Mouse (Mus musculus): ENCODE results near the gene Zfp12.

Zfp12 gene

DNA sequence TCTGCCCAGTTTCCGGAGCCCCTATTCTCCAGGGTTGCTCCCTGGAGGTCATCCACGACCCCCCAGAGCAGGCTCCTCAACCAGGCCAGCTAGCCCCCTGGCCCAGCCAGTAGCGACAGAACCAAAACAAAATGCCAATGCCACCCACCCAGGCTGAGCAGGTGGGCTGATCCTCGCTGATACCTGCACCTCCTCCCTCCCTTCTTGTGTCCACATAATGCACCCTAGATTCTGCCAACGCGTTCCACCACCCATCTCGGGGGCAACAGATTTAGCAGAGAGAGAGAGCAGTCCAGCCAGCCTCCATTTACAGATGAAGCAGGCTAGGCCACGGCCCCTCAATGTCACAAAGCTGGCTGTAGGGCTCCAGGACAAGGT, 34.0 kb downstream of the Zfp12 start:
- no peak for DNase-seq

DNA sequence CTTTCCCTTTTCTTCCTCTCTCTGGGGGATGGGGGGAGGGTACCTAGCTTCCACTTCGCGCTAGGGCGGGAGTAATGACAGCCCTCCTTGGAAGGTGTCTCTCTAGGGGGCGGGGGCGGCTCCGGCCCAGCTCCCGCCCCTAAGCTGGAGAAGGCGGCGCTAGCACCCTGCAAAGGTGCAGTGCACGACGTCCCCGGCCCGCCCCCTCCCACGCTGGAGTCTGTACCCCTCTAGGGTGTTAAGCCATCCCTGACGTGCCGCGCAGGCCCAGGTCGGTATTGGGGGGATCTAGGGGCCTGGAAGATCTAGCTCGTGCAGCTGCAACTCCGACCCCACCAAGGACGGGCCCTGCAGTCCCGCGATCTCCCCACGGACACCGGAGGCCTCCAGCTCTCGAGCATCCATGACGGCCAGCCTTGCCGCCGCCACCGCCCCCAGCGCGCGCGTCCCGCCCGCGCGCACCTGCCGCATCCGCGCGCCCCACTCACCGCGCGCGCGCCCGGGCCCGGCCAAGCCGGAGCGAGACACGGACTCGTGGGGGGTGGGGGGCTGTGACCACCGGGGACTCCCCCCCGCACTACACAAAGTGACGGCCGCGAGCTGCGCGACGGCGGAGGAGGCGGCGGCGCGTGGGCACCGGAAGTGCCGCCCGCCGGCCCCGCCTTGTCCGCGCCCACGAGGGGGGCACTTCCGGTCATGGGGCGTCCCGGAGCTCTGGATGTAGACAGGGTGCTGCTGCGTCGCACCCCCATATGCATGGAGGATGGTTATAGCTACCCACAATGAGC, 34.6 kb downstream of the Zfp12 start, which contains the start of gene Zfp316:
Zfp316 (minus strand) TSS at position 660 of the 788 bp plus-strand sequence.
- DNase-seq: peak; percentile 78

DNA sequence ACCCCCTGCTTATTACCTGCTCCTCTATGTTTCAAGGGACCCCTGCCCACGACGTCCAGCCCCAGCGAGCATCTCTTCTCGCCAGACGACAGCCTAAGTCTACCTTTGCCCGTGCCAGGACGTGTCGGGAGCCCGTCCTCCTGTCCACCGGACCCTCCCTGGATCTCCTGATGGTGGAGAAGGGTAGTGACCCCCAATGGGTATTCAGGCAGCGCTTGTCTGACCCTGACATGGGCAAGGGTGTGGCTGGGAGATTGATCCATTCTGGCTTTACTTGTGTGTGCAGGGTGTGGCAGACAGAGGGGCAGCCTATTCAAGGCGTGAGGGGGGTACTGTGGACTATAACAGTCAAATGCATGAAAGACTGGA, 35.2 kb downstream of the Zfp12 start:
- DNase-seq: no peak

DNA sequence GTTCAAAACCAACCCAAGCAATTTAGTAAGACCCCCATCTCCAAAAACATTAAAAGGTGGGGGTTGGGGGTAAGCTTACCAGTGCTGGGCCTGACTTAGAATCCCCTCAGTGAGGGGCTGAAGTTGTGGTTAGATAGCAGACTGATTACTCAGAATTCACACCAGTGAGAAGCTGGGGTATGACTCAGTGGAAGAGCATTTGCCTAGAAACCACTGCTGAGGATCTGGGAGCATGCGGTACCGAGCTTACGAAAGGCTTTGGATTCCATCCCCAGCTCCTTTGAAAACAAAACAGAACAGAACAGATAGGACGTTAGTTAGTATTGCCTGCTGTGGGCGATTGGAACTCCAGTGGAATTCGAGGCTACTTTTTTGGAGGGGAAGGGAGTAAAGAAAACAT, 36.7 kb downstream of the Zfp12 start:
- DNase-seq: no peak

DNA sequence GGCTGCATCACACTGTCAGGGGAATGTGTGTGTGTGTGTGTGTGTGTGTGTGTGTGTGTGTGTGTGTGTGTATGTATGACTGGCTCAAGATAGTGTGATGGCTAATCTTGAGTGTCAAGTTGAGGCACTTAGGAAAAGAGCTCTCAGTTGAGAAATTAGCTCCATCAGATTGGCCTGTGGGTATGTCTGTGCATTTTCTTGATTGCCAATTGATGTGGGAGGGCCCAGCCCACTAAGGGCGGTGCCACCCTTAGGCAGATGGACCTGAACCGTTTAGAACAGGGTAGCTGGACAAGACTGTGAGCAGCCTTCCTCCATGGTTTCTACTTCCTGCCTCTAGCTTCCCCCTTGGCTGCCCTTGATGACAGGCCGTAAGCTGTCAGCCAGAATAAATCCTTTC, 37.1 kb downstream of the Zfp12 start:
- DNase-seq: no peak

DNA sequence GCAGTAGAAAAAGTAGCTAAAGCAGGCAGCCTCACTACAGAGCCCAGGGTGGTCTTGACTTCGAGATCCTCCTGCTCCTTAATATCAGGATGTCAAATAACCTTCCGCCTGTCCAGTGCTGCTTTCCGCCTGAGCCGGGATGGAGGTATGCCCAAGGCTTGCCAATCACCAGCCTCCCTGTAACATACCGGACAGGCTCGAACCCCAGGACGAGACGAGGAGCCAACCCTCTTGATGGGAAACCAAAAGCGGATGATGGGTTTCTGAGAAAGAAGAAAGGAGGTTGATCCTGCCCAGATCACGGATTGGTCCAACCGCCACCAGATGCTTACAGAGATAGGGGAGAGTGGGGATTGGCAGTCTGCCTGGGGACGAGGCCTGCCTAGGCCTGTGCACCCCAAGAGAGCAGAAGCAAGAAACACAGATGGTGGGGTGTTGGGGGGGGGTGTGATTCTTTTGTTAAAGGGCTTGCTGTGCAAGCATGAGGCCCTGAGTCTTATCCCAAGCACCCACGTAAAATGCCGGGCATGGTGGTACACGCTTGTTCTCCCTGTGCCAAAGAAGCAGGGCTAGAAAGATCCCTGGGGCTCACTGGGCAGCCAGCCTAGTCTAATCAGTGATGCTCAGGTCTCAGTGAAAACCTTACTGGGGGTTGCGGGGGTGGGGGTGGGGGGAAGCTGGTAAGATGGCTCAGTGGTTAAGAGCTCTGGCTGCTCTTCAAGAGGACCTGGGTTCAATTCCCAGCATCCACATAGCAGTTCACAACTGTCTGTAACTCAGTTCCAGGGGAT, 37.8 kb downstream of the Zfp12 start:
- no peak for DNase-seq

DNA sequence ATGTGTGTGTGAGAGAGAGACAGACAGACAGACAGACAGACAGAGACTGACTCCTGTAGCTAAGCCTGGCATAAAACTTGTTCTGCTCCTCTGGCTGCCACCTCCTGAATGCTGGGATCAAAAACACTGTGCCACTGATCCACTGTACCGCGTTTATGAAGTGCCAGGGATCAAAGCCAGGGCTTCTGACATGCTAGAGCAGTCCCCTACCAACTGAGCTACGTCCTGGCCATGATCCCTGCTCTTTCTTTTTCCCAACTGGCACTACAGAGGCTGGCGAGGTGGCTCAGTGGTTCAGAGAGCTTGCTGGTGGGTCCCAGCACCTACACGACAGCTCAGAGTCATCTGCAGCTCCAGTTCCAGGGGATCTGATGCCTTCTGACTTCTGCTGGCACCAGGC, 40.8 kb downstream of the Zfp12 start:
- DNase-seq: no peak

DNA sequence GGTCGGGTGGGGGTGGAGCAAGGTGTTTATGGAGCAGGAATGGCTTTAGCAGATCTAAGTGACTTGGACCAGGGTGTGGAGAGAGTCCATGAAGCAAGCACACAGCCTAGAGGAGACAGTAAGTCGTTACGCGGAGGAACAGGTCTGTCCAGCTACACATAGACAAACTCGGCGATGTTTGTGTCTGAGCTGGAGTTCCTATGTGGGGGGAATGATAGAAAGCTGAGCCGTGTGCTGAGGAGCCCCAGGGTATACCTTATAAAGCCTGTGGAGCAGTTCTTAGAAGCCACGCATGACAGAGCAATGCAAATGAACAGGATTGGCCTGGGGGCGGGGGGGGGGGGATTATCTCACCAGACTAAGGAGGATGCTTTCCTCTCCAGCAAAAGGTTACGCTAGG, 44.3 kb downstream of the Zfp12 start:
- DNase-seq: no peak

DNA sequence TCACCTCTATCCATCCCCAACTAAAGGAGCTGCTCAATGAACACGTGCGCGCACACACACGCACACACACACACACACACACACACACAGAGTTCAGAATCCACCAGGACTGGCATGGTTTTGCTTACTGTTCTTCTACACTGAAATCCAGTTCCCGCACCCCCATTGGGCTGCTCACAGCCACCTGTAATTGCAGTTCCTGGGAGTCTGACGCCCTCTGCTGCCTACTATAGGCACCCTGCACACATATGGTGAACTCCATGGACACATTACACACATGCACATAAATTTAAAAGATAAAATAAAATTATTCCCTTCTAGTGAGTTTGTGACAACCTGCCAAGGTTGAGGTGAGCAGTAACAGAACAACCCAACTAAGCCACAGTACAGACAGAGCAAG, 49.8 kb downstream of the Zfp12 start:
- DNase-seq: peak; percentile 17

DNA sequence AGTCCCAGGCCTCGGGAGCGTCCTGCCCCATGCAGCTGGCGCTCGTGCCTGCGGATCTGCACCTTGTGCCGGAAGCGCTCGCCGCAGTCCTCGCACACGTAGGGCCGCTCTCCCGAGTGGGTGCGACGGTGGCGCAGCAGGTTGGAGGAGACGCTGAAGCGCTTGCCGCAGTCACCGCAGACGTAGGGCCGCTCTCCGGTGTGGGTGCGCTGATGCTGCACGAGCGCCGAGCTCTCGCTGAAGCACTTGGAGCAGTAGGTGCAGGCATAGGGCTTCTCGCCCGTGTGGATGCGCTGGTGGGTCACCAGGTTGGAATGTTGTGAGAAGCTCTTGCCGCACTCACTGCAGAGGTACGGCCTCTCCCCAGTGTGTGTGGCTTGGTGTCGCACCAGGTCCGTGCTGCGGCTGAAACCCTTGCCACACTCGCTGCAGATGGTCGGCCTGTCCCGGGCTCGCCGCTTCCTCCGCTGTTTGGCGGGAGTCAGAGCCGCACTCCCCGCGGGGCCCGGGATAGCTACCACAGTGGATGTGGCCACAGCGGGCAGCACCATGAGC, 52.9 kb downstream of the Zfp12 start:
- no peak for DNase-seq

DNA sequence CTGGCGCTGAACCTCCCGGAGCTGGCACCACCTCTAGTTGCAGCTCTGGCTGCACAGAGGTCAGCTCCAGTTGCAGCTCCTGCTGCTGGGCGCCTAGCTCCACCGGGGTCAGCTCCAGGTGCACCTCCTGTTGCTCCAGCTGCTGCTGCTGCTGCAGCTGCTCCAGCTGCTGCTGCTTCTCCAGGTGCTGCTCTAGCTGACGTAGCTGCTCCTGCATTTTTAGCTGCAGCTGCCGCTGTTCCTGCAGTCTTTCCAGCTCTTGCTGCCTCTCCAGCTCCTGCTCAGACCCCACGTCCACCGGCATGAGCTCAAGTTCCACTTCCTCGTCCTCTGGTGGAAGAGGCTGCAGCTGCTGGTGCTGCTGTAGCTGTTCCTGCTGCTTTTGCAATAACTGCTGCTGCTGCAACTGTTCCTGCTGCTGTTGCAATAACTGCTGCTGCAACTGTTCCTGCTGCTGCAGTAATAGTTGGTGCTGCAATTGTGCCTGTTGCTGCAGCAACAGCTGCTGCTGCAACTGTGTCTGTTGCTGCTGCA, 53.5 kb downstream of the Zfp12 start:
- DNase-seq: no peak

DNA sequence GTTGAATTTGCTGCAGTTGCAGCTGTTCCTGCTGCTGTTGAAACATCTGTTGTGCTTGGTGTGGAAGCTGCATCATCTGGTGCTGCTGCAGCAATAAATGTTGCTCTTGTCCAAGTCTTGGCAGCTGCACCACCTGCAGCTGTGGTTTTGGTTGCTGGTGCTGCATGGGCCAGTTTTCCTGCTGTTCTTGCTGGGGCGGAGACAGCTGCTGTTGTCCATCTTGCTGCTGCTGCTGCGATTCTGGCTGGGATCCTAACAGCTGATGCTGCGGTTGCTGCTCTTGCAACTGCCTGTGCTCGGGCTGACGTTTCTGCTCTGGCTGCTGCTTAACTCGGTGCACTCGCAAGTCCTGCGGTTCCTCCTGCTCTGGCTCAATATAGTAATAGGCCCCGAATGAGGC, 54.3 kb downstream of the Zfp12 start:
- DNase-seq: no peak

DNA sequence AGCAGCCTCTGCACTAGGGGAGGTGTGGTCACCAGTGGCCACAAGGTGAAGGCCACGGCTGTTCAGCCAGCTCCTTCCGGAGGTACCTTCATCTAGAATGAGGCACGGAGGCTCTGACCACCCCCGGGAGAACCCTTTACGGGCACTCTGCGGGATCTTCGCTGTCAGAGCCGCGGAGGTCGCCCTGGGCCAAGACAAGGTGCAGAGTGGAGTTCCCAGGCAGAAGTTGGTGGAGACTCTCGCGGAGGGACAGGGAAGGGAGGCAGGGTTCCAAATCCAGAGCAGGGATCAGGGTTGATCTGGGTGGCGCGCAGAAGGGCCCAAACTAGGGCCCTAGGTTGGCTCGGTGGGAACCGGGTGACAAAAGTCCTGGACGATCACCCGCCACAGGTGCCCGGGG, 57.9 kb downstream of the Zfp12 start:
- no peak for DNase-seq

DNA sequence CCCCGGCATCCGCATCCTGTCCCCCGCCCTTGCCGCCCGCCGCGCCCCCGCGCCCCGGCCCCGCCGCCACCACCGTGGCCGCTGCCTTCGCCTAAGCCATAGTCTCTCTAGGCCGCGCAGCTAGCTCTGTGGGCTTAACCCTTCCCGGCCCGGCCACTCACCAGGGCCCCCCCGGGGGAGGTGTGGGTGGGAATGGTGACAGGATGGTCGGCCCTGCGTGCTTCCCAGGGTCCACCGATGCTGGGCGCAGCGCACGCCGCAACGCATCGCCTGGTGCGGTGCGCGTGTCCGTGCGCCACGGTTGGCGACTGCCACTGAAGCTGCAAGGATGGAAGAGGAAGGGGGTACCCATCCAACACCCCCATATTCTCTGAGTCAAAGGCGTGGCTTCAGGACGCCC, 58.4 kb downstream of the Zfp12 start, which contains the start of gene Zfp853:
Zfp853 (minus strand) TSS at position 220 of the 400 bp plus-strand sequence.
- DNase-seq: no peak

DNA sequence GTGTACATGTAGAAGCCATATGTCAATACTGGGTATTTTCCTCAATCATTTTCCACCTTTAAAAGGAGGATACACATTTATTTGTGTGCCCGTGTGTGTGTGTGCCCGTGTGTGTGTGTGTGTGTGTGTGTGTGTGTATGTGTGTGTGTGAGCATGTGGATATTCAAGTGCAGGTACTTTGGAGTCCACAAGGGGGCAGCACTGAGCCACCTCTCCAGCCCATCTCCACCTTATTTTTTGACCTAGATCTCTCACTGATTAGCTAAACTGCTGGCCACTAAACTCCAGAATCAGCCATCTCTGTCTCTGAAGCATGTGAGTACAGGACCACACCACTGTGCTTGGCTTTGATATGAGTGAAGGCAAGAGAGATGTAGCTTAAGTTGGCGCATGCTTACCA, 59.9 kb downstream of the Zfp12 start:
- no peak for DNase-seq

DNA sequence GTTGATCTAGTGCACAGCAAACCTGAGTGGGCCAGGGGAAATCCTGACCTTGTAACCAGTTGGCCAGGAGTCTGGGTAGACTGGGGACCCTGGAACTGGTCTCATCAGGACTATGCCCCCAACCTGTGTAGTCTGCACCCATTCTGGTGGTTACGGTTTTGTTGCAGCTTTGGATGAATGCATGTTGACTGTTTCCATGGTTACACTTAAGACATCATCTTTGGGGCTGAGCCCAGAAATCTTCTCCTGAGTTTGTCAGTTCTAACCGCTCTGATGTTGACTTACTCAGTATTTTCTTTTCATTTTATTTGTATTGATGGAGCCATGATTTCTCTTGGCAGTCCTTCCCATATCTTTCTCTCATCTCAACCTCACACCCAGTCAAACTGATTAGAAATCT, 60.4 kb downstream of the Zfp12 start:
- DNase-seq: no peak

DNA sequence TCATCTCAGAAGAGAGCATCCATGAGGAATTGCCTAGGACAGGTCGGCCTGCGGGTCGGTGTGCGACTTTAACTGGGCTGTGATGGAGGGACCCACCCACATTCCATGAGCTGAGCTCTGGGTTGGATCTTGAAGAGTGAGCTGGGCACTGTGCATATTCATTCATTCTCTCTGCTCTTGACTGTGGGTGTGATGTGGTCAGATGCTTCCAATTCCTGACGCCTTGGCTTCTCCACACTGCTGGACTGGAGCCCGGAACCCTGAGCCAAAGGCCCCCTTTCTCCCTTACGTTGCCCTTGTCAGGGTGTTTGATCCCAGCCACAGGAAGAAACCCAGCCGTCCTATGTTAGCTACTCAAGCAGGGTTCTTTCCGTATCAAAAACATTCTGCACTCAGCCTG, 63.0 kb downstream of the Zfp12 start:
- DNase-seq: no peak

DNA sequence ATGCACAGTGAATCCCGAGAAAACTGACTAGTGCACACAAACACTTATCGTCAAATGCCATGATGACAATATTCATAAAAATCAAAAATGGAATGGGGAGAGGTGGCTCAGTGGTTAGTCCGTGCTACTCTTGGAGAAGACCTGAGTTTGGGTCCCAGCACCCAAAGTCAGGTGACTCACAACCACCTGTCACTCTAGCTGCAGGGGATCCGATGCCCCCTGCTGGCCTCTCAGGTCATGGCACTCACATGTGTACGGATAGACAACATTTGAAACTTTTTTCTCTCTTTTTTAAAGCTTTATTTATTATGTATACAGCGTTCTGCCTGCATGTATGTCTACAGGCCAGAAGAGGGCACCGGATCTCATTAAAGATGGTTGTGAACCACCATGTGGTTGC, 63.4 kb downstream of the Zfp12 start:
- DNase-seq: no peak

Data from kidney, adult 18-20 months (tissue).